9 mouse cellular contexts compared by ENCODE assay signal in the genomic region with DNA sequence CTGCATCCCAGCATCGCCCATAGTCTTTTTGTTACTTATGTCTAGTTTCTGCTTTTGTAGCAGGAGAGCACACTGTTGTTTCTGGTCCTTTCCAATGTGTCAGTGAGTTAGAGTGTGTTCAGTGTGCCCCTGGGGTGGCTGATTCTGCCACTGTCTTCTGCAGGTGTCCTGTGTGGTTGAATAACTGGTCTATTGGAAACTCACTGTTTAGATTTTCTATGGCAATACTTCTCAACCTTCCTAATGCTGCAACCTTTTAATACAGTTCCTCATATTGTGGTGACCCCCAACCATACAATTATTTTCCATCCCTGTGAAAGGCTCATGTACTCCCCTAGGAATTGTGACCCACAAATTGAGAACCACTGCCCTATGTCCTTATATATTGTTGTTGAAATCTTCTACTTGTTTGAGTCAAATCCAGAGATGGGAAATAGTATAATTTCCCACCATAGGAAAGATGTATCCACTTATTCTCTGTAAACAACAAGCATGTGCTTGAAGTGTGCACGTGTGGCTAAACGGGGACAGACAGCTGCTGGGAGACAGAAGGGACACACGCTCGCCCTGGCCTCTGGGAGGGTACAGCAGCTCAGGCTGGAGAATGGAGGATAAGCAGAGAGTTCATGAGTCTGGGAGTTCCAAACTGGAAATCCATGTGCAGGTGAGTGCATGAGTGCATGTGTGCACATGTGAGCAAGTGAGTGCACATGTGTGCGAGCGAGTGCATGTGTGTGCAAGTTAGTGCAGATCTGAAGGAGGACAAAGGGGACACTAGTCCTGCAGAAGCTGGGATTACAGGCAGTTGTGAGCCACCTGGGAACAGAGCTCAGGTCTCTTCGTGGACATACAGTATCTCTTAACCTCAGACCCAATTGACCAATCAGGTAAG.
"Had no signal": no experiment of that assay in that cellular context is flagged by ENCODE, and none has a peak within 500 bp of the region (broad histone marks: within the 10 kb centered on the region; RNA-seq: fewer than 3 reads in every experiment).

No protein-coding gene starts in this region.

- H3K27ac ChIP-seq: kidney, embryonic 15.5 days; limb, embryonic 12.5 days; liver, embryonic 13.5 days; lung, embryonic 15.5 days; macrophage; midbrain, embryonic 15.5 days; neural tube, embryonic 12.5 days; stomach, postnatal 0 days had no signal

- H3K4me3 ChIP-seq: kidney, embryonic 15.5 days; limb, embryonic 12.5 days; liver, embryonic 13.5 days; lung, embryonic 15.5 days; midbrain, embryonic 15.5 days; neural tube, embryonic 12.5 days had no signal

- H3K4me1 ChIP-seq: kidney, embryonic 15.5 days; limb, embryonic 12.5 days; liver, embryonic 13.5 days; midbrain, embryonic 15.5 days; neural tube, embryonic 12.5 days had no signal

- H3K9me3 ChIP-seq: kidney, embryonic 15.5 days; limb, embryonic 12.5 days; liver, embryonic 13.5 days; lung, embryonic 15.5 days; megakaryocyte, embryonic 14.5 days; midbrain, embryonic 15.5 days; neural tube, embryonic 12.5 days had no signal

- H3K36me3 ChIP-seq: kidney, embryonic 15.5 days; limb, embryonic 12.5 days; lung, embryonic 15.5 days; midbrain, embryonic 15.5 days; neural tube, embryonic 12.5 days had no signal

- H3K27me3 ChIP-seq: kidney, embryonic 15.5 days; limb, embryonic 12.5 days; liver, embryonic 13.5 days; lung, embryonic 15.5 days; midbrain, embryonic 15.5 days; neural tube, embryonic 12.5 days had no signal
